Mouse (Mus musculus) limb, embryonic 10.5 days (tissue): Measurements from ENCODE around the gene Cyth3. TPM values are rescaled to one million over a fixed set of nuclear protein-coding genes. Genes with fewer than 3 reads are reported as not detected.

Experiments
- DNase-seq: peaks from one replicate; pipeline ENCODE4 v3.0.0-alpha.2; 2017; ENCODE audit warnings: low spot score
- H3K27ac ChIP-seq: fragments of 300-500 bp; sonication (generic); 2 replicates; pipeline ENCODE4 v1.5.1; 2016; ENCODE audit warnings: mild to moderate bottlenecking
- H3K27me3 ChIP-seq: fragments of 300-500 bp; sonication (generic); 2 replicates; pipeline ENCODE4 v1.6.1; 2016; ENCODE audit warnings: low read depth, mild to moderate bottlenecking; ENCODE audit not compliant: poor library complexity, severe bottlenecking
- H3K36me3 ChIP-seq: fragments of 300-500 bp; sonication (generic); 2 replicates; pipeline ENCODE4 v1.6.1; 2016; ENCODE audit warnings: mild to moderate bottlenecking, moderate library complexity
- H3K4me1 ChIP-seq: fragments of 300-500 bp; sonication (generic); 2 replicates; pipeline ENCODE4 v1.6.1; 2016
- H3K4me3 ChIP-seq: fragments of 300-500 bp; sonication (generic); 2 replicates; pipeline ENCODE4 v1.5.1; 2016; ENCODE audit warnings: mild to moderate bottlenecking, moderate library complexity
- H3K9me3 ChIP-seq: fragments of 300-500 bp; sonication (generic); replicated peaks from 2 replicates; pipeline ENCODE4 v1.6.1; 2016; ENCODE audit warnings: mild to moderate bottlenecking
- WGBS: fragments of 180-500 bp; shearing (Covaris S2); methylation state at CpG from one replicate; pipeline ENCODE4 v1.1.7; 2016; 5-methylcytosine and 5-hydroxymethylcytosine counted together
- polyA plus RNA-seq: library from polyadenylated mRNA; unstranded; fragments of >200 nt; fragmentation: Nextera tagmentation; extraction: Ambion mirVana; gene quantifications from 2 replicates; pipeline ENCODE4 v1.2.1, GENCODE M21; 2016

The Cyth3 gene
- polyA plus RNA-seq, 1 experiment from 2014 or later, result 59.2 TPM

DNA sequence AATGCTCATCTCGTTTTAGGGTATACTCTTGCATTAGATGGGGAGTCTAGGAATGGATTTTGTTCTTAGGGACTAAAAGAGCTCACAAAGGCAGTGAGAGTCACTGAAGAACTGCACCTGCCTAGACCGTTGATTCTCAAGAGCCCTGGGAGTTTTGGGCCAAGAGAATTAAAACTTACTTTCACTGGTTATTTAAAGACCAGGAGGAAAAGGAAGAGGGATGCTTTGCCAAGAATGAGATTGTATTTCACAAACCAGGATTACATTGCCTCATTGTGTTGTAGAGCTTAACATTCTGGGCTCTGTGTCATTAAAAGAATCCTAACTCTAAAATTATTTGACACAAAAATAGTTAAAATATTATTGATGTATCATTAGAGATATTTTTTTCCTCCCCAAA is 43.3 kb downstream of the Cyth3 start:
- H3K27ac ChIP-seq, result no peak overlapping the region
- no peaks in the 10 kb centered on the region for H3K9me3 ChIP-seq
- WGBS, result 94% methylated on average over 2 of the region's 2 CpGs
- H3K4me3 ChIP-seq, result no peak overlapping the region
- no peak for DNase-seq
- no peaks in the 10 kb centered on the region for H3K27me3 ChIP-seq
- peaks cover 33% of the 10 kb centered on the region for H3K4me1 ChIP-seq
- H3K36me3 ChIP-seq, result no peaks in the 10 kb centered on the region

DNA sequence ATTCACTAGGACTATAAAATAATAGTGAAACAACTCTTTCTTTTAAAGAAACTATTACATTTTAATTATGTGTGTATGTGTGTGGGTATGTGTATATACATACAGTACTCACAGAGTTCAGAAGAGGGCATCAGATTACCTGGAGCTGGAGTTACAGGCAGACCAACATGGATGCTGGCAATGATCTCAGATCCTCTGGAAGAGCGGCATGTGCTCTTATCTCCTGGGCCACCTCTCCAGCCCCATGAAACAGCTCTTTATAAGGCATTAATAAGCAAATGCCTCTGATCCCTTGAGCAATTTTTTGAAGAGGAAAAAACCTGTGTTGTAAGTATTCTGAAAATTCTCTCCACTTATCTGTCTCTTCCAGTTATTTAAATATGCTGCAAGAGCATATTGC is 43.8 kb downstream of the Cyth3 start:
- H3K9me3 ChIP-seq, result no peaks in the 10 kb centered on the region
- H3K27me3 ChIP-seq, result no peaks in the 10 kb centered on the region
- no peak for DNase-seq
- WGBS, result 97% methylated on average over 1 of the region's 1 CpGs
- H3K4me3 ChIP-seq, result no peak overlapping the region
- H3K4me1 ChIP-seq, result peaks cover 32% of the 10 kb centered on the region
- H3K27ac ChIP-seq, result no peak overlapping the region
- no peaks in the 10 kb centered on the region for H3K36me3 ChIP-seq

DNA sequence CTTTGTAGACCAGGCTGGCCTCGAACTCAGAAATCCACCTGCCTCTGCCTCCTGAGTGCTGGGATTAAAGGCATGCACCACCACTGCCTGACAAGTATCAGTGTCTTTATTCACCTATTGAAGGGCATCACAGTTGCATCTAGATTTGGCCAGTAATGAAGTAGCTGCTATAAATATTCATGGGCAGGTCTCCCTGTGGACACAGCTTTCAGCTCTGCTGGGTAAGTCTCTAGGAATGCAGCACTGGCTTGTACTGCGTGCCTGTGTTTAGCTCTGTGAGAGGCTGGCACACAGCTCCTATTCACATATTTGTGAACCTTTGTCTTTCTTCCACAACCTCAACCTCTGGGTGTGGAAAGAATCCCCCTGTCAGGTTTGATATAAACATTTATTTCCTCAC is 46.6 kb downstream of the Cyth3 start:
- no peaks in the 10 kb centered on the region for H3K36me3 ChIP-seq
- peaks cover 24% of the 10 kb centered on the region for H3K4me1 ChIP-seq
- no peak overlapping the region for H3K4me3 ChIP-seq
- H3K9me3 ChIP-seq, result no peaks in the 10 kb centered on the region
- no peaks in the 10 kb centered on the region for H3K27me3 ChIP-seq
- WGBS, result 82% methylated on average over 2 of the region's 2 CpGs
- H3K27ac ChIP-seq, result no peak overlapping the region
- DNase-seq, result no peak

DNA sequence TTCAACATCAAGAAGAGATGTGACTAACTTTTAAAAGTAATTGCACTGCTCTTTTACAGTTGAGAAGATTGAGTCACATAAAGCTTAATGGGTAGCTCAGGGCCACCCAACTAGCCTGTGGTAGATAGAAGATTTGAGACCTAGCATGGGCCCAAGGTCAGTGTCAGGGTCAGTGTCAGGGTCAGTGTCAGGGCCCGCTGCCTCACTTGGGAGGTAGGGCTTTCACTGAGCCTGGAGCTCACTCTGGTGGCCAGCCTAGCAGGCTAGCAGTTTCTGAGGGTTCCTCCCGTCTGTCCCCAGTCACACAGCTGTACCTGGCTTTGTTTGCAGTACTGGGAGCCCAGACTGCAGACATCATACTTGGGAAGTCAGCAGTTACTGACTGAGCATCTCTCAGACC is 47.1 kb downstream of the Cyth3 start:
- Histone ChIP-seq H3K27ac (peak overlapping the region; percentile 12; the same call in 1 of the 2 replicates), H3K27me3 (no peaks in the 10 kb centered on the region), H3K4me3 (no peak overlapping the region), H3K4me1 (peaks cover 25% of the 10 kb centered on the region), H3K9me3 (no peaks in the 10 kb centered on the region), H3K36me3 (no peaks in the 10 kb centered on the region)
- 42% methylated on average over 2 of the region's 2 CpGs for WGBS
- no peak for DNase-seq

DNA sequence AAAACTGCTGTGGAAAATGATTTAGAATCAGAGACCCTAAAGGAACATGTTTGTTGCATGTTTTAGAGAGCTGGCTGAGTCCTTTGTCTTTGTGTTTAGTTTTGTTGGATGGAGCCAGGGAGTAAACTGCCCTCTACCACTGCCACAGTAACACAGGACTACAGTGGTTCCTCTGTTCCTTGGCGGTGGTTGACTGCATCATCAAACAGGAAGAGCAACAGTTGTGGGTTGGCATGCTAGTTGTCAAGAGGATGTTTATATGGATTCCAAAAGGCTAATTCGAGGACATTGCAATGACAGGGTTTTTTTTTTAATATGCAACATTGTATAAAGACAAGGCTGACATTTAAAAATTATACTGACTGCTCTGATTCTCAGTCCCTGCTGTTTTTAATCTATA is 47.6 kb downstream of the Cyth3 start:
- Histone ChIP-seq H3K9me3 (no peaks in the 10 kb centered on the region), H3K27ac (peak overlapping the region; percentile 12; the same call in 1 of the 2 replicates)

DNA sequence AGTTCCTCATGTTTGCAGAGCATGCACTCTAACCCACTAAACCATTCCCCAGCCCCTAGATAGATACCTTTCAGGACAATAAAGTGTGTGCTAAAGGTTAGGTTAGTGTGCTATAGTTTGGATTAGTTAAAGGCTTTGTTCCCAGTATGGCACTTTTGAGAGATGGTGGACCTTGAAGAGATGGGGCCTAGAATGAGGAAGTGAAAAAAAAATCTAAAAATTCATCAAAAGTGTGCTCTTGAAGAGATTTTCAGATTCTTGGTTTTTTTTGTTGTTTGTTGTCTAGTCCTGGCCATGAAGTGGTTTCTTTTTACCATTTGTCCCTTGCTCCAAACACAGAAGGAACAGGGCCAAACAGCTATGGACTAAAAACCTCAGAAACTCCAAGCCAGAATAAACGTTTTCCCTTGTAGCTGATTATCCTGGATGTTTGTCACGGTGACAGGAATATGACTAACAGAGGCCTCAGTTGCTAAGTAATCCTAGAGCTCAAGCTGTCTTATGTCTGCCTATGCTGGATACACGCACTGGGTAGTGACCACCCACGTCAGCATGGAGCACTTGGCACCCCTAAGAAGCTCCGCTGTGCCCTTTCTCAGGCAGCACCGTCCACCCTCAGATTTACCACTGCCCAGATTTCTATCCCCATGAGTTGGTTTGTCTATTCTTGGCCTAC is 48.6 kb downstream of the Cyth3 start:
- Histone ChIP-seq H3K36me3 (no peaks in the 10 kb centered on the region), H3K4me1 (peaks cover 30% of the 10 kb centered on the region), H3K4me3 (no peak overlapping the region), H3K27ac (no peak overlapping the region), H3K27me3 (no peaks in the 10 kb centered on the region), H3K9me3 (no peaks in the 10 kb centered on the region)
- no peak for DNase-seq
- whole genome bisulfite sequencing, result 87% methylated on average over 6 of the region's 6 CpGs

More for the DNA sequence above, 47.6 kb downstream of the Cyth3 start:
- DNase-seq, result no peak
- Histone ChIP-seq H3K4me3 (no peak overlapping the region), H3K27me3 (no peaks in the 10 kb centered on the region), H3K4me1 (peaks cover 28% of the 10 kb centered on the region), H3K36me3 (no peaks in the 10 kb centered on the region)
- WGBS, result 82% methylated on average over 2 of the region's 2 CpGs

DNA sequence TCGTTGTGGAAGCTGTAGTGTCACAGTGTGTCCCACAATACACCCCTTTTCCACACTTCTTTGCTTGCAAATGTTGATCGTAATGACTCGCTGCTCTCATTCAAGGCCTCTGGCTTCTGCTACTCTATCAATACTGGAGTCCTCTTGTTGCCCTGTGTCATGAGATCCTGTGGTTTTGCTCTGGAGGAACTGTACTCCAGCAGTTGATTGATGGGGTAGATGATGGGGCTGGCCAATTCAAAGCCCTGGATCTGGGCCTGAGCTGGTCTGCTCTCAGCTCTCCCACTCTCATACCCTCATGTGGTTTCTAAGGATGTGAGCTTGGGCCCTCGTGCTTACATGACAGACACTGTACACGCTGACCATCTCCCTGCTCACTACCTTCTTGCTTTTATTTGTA is 52.3 kb downstream of the Cyth3 start:
- H3K4me1 ChIP-seq, result peaks cover 47% of the 10 kb centered on the region
- no peaks in the 10 kb centered on the region for H3K27me3 ChIP-seq
- no peaks in the 10 kb centered on the region for H3K9me3 ChIP-seq
- peak overlapping the region; percentile 2; the same call in 1 of the 2 replicates for H3K27ac ChIP-seq
- H3K4me3 ChIP-seq, result no peak overlapping the region
- no peak for DNase-seq
- no peaks in the 10 kb centered on the region for H3K36me3 ChIP-seq
- 86% methylated on average over 5 of the region's 5 CpGs for WGBS

DNA sequence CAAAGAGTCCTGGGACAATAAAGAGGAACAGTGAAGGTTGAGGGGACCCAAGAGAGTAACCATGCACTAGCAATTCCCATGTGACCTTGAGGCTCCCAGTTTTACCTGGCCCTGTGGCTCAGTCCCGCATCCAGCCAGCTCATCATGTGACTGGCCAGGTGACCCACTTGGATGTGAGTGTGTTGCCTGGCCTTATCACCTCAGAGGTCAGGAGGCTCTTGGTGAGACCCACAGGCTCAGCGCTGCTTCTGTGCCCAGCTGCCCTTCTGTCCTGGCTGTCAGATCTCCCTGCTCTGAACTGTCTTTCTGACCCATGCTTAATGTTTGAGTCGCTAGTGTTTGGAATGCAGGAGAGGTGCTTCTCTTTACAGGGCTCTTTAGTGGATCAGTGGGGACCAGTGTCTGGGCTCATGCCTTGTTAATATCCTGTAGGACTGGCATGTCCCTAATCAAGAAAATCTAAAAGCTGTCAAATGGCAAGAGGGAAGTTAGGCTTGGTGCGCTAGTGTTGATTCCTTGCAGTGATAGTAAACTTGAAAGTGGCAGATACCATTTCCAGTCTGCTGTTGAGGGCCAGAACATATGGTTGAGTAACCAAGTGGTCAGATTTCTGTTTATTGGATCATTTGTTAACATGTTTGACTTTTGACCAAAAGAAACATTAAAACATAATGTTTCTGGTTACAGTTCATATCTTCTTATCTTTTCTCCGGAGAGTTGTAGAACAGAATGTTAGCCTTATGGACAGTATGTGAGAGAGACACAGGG is 54.2 kb downstream of the Cyth3 start:
- Histone ChIP-seq H3K27me3 (no peaks in the 10 kb centered on the region), H3K4me1 (peaks cover 48% of the 10 kb centered on the region), H3K4me3 (no peak overlapping the region), H3K27ac (no peak overlapping the region), H3K9me3 (no peaks in the 10 kb centered on the region), H3K36me3 (no peaks in the 10 kb centered on the region)
- WGBS, result 75% methylated on average over 5 of the region's 5 CpGs
- no peak for DNase-seq

DNA sequence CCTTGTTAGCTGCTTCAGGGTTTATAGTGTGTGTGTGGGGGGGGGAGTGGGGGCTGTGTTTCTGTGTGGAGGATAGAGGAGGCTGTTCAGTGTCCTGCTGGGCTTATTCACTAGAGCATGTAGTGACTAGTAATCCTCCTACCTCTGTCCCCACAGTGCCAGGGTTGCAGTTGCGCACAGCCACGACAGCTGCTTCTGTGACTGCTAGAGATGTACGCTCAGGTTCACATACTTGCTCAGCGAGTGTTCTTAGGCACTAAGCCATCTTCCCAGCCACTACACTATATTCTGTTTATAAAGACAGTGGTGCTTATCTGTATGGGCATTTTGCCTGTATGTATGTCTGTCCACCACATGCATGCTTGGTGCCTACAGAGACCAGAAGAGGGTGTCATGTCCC is 55.1 kb downstream of the Cyth3 start:
- H3K36me3 ChIP-seq, result no peaks in the 10 kb centered on the region
- no peaks in the 10 kb centered on the region for H3K27me3 ChIP-seq
- no peak overlapping the region for H3K27ac ChIP-seq
- no peaks in the 10 kb centered on the region for H3K9me3 ChIP-seq
- no peak overlapping the region for H3K4me3 ChIP-seq
- DNase-seq, result no peak
- H3K4me1 ChIP-seq, result peaks cover 52% of the 10 kb centered on the region
- 93% methylated on average over 4 of the region's 4 CpGs for WGBS

DNA sequence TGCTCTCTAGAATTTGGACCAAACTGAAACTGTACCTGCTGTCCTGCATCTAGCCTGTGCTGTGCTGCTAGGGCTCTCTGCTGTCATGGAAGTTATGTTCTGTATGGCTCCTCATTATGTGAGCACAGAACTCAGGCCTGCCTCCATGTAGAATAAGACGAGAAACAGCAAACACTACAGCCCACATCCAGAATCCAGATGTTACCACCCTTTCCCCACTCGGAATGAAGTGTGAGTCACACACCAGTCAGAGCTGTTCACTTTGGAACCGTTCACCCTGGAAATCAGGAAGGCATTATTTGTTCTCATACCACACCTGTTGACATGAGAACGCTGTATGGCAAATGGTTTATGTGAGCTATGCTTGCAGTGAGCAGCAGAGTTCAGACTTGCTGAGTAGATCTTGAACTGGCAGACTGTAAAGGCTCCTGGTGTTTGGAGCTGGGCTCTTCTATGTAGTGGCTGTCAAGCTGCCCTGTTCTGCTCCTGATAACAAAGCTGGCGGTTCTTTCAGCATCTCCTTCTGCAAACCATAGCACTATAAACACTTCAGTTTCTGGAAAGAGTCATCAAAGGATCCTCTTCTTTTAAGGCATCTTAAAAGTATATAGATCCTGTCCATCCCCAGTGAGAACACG is 56.5 kb downstream of the Cyth3 start:
- Histone ChIP-seq H3K4me1 (peaks cover 59% of the 10 kb centered on the region), H3K9me3 (no peaks in the 10 kb centered on the region), H3K36me3 (no peaks in the 10 kb centered on the region), H3K27me3 (no peaks in the 10 kb centered on the region), H3K27ac (peak overlapping the region; percentile 42; the same call in 1 of the 2 replicates), H3K4me3 (no peak overlapping the region)
- WGBS, result 72% methylated on average over 6 of the region's 6 CpGs
- DNase-seq, result no peak

DNA sequence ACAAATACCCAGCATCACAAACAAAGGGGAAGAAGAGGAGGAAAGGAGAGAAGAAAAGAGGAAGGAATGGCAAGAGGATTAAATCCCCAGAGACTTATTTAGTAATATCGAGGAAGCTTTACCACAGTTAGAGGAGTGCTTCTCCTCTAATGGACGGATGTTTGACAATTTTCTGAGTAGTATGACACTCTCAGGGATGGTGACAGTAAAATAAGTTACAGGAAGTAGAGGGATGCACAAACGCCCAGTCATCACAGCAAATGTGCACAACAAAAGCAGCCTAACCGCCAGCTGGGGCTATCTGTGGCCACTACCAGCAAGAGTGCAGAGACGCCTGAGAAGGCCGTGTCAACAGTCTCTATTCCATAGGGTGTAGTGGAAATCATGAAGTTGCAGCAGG is 57.4 kb downstream of the Cyth3 start:
- H3K36me3 ChIP-seq, result peaks cover 3% of the 10 kb centered on the region; the same call in 1 of the 2 replicates
- H3K9me3 ChIP-seq, result no peaks in the 10 kb centered on the region
- no peak for DNase-seq
- no peaks in the 10 kb centered on the region for H3K27me3 ChIP-seq
- WGBS, result 81% methylated on average over 6 of the region's 6 CpGs
- H3K27ac ChIP-seq, result no peak overlapping the region
- H3K4me3 ChIP-seq, result no peak overlapping the region
- peaks cover 62% of the 10 kb centered on the region for H3K4me1 ChIP-seq

DNA sequence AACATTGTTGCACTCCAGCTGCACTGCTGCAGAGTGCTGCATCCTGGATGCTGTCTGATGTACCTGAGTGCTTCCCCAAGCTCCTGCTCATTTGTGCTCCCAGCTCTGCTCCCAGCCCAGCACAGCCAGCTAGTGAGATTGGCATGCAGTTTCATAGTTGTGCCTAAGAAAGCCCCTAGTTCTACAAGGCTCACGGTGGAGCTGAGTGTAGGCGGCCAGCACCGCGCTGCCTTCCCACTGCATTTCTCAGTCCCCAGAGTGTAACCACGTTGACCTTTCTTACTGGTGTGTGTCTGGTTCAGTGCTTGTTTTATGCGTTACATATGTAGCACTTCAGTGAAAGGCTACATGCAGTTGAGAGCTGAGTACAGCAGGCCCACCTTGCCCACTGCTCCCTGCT is 61.4 kb downstream of the Cyth3 start:
- WGBS, result 80% methylated on average over 6 of the region's 6 CpGs
- Histone ChIP-seq H3K27me3 (no peaks in the 10 kb centered on the region), H3K9me3 (no peaks in the 10 kb centered on the region), H3K36me3 (peaks cover 39% of the 10 kb centered on the region), H3K4me1 (peaks cover 35% of the 10 kb centered on the region), H3K4me3 (no peak overlapping the region), H3K27ac (peak overlapping the region; percentile 67; the same call in 1 of the 2 replicates)
- DNase-seq, result no peak

DNA sequence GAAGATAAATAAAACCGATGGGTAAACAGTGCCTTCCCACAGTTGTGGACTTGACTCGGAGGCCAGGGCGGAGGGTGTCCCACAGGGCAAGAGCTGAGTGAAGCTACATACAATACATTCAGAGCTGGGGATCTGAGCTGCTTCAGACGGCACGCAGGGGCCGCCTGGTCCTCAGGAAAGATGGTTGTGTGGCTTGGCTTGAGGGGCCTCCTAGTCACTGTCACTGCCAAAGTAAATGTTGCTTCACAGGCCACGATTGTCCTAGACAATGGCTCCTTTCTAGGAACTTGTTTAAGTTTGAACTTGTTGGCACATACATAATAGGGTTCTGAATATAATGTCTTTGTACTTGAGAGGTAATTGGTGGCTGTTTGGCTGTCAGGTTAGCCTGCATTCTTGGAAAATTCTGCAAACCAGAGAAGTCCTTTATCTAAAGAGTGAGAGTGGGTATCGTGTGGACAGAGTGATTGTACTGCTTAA is 62.7 kb downstream of the Cyth3 start:
- Histone ChIP-seq H3K9me3 (no peaks in the 10 kb centered on the region), H3K36me3 (peaks cover 44% of the 10 kb centered on the region), H3K27me3 (no peaks in the 10 kb centered on the region), H3K4me3 (no peak overlapping the region), H3K4me1 (peaks cover 23% of the 10 kb centered on the region), H3K27ac (no peak overlapping the region; the same call in 1 of the 2 replicates)
- 95% methylated on average over 8 of the region's 8 CpGs for WGBS
- no peak for DNase-seq
